ENCODE assay signal across 9 mouse cellular contexts in genomic region chr3:50076979-50077378, GRCm38 (mm10).
DNase-seq lines count a peak whose midpoint lies in the region; ATAC-seq and TF ChIP-seq lines count a peak whose summit lies in the region.
"Had no signal": no experiment of that assay in that cellular context is flagged by ENCODE, and none has a peak within 500 bp of the region (broad histone marks: within the 10 kb centered on the region; RNA-seq: fewer than 3 reads in every experiment).

No protein-coding gene starts in this region.

- no peaks in the 10 kb centered on the region for H3K9me3 ChIP-seq in heart, embryonic 12.5 days (replicated peaks)
- no peaks in the 10 kb centered on the region for H3K9me3 ChIP-seq in MEL (replicated peaks; ENCODE audit: insufficient read depth, low read length)
- H3K9me3 ChIP-seq in neural tube, embryonic 11.5 days (ENCODE audit: control insufficient read depth, low read length): no peaks in the 10 kb centered on the region
- H3K9me3 ChIP-seq: lung, embryonic 15.5 days had no signal

- 19% methylated on average over 7 of the region's 7 CpGs for WGBS in heart, embryonic 12.5 days
- 21% methylated on average over 7 of the region's 7 CpGs for WGBS in neural tube, embryonic 11.5 days

- no peaks in the 10 kb centered on the region for H3K27me3 ChIP-seq in heart, embryonic 12.5 days (replicated peaks)
- no peaks in the 10 kb centered on the region for H3K27me3 ChIP-seq in MEL (ENCODE audit: control insufficient read depth in 1 of 2, insufficient read depth in 2 of 2, low read length in 2 of 2)
- H3K27me3 ChIP-seq in neural tube, embryonic 11.5 days (ENCODE audit: control insufficient read depth, insufficient read depth, low read length): no peaks in the 10 kb centered on the region
- H3K27me3 ChIP-seq: lung, embryonic 15.5 days had no signal

- ATAC-seq in heart, embryonic 12.5 days (ENCODE audit: insufficient number of reproducible peaks, low FRiP score): no peak
- 0 out of 2 replicates have a peak, but pooled peaks have one; percentile 45 for ATAC-seq in neural tube, embryonic 11.5 days (ENCODE audit: insufficient read depth, low FRiP score, low TSS enrichment)

- no peak overlapping the region for H3K4me3 ChIP-seq in heart, embryonic 12.5 days
- no peak overlapping the region for H3K4me3 ChIP-seq in MEL (ENCODE audit: control insufficient read depth in 1 of 2, insufficient read depth in 1 of 2, low read depth in 2 of 2, low read length in 2 of 2)
- H3K4me3 ChIP-seq in neural tube, embryonic 11.5 days (ENCODE audit: low read depth, low read length): no peak overlapping the region
- H3K4me3 ChIP-seq: lung, embryonic 15.5 days had no signal

- H3K9ac ChIP-seq in heart, embryonic 12.5 days: no peak overlapping the region
- H3K9ac ChIP-seq in MEL (ENCODE audit: control insufficient read depth, low read depth, low read length, poor library complexity, severe bottlenecking): no peak overlapping the region
- no peak overlapping the region for H3K9ac ChIP-seq in neural tube, embryonic 11.5 days (ENCODE audit: low read length)
- H3K9ac ChIP-seq: lung, embryonic 15.5 days had no signal

- H3K36me3 ChIP-seq in heart, embryonic 12.5 days: no peaks in the 10 kb centered on the region
- H3K36me3 ChIP-seq in MEL (ENCODE audit: control insufficient read depth in 1 of 2, insufficient read depth in 2 of 2, low read length in 2 of 2): no peaks in the 10 kb centered on the region
- H3K36me3 ChIP-seq in neural tube, embryonic 11.5 days (ENCODE audit: control insufficient read depth, insufficient read depth, low read length): no peaks in the 10 kb centered on the region
- H3K36me3 ChIP-seq: lung, embryonic 15.5 days had no signal

- TF ChIP-seq CTCF in MEL (IDR thresholded peaks at IDR 0.05 in 2 of 3, conservative IDR thresholded peaks at IDR 0.05 in 1 of 3; ENCODE audit: control insufficient read depth in 1 of 3, insufficient read depth in 1 of 3, low read depth in 2 of 3, low read length in 3 of 3, poor library complexity in 1 of 3, severe bottlenecking in 1 of 3): peak in 2 of 3 experiments; percentile 30 to 40; a peak in 3 of 6 replicates

- TF ChIP-seq POLR2A in MEL (IDR thresholded peaks at IDR 0.05; ENCODE audit: control insufficient read depth in 1 of 2, insufficient read depth in 1 of 2, low read depth in 1 of 2, low read length in 2 of 2, poor library complexity in 1 of 2): no peak

- no peak for TF ChIP-seq EP300 in MEL (IDR thresholded peaks at IDR 0.05; ENCODE audit: low read depth in 1 of 2, low read length in 2 of 2)

- no peak overlapping the region for H3K4me2 ChIP-seq in heart, embryonic 12.5 days
- H3K4me2 ChIP-seq in neural tube, embryonic 11.5 days (ENCODE audit: low read depth): no peak overlapping the region
- H3K4me2 ChIP-seq: lung, embryonic 15.5 days had no signal

- no peak overlapping the region for H3K27ac ChIP-seq in heart, embryonic 12.5 days (ENCODE audit: poor library complexity, severe bottlenecking)
- no peak overlapping the region for H3K27ac ChIP-seq in MEL (ENCODE audit: control insufficient read depth, low read depth, low read length)
- no peak overlapping the region for H3K27ac ChIP-seq in neural tube, embryonic 11.5 days (ENCODE audit: low read depth, low read length)
- H3K27ac ChIP-seq: lung, embryonic 15.5 days had no signal

- no peaks in the 10 kb centered on the region for H3K79me2 ChIP-seq in MEL (ENCODE audit: control insufficient read depth, insufficient read depth, low read length, poor library complexity)

- no peaks in the 10 kb centered on the region for H3K4me1 ChIP-seq in heart, embryonic 12.5 days (replicated peaks)
- no peaks in the 10 kb centered on the region for H3K4me1 ChIP-seq in MEL (ENCODE audit: control insufficient read depth in 1 of 2, insufficient read depth in 2 of 2, low read length in 2 of 2)
- no peaks in the 10 kb centered on the region for H3K4me1 ChIP-seq in neural tube, embryonic 11.5 days (ENCODE audit: control insufficient read depth, insufficient read depth, low read length)
- H3K4me1 ChIP-seq: lung, embryonic 15.5 days had no signal

- peak; percentile 86 for DNase-seq in heart, adult 11 months
- DNase-seq in MEL (ENCODE audit: low read depth, low spot score): peak; percentile 43
- peak; percentile 47 to 73 for DNase-seq in cerebellum, postnatal 25 days
- peak; percentile 7 to 34 for DNase-seq in heart, adult 9 months (ENCODE audit: low spot score in 2 of 2)
- peak; percentile 44 to 68 for DNase-seq in left cerebral cortex, adult 18-20 months (ENCODE audit: low spot score in 2 of 2)
- peak; percentile 64 for DNase-seq in neural tube, embryonic 11.5 days (ENCODE audit: low spot score)
- peak; percentile 4 for DNase-seq in yolk sac, embryonic 10.5 days (ENCODE audit: low spot score)

- peak; percentile 32 for TF ChIP-seq RAD21 in MEL (IDR thresholded peaks at IDR 0.05; ENCODE audit: low read depth, low read length)

TF ChIP-seq in MEL, 35 proteins besides CTCF, POLR2A, EP300 and RAD21:
- no peak for TF ChIP-seq CHD1 (IDR thresholded peaks at IDR 0.05; ENCODE audit: low read depth, low read length)
- peak; percentile 33 for TF ChIP-seq SMC3 (IDR thresholded peaks at IDR 0.05; ENCODE audit: low read depth, low read length)
- peak; percentile 16; the same call in 1 of the 2 replicates for TF ChIP-seq ZC3H11A (IDR thresholded peaks at IDR 0.05; ENCODE audit: low read depth, low read length)
- no peak for TF ChIP-seq ZMIZ1 (IDR thresholded peaks at IDR 0.05; ENCODE audit: low read depth, low read length)

Comparison
In these comparisons a context has a peak if more than half of its experiments do, and no peak if none do; other contexts are left out.
1. DNase-seq: peak in every context shown above with its lines; median percentile 86 in heart, adult 11 months; 64 in neural tube, embryonic 11.5 days; 60 in cerebellum, postnatal 25 days; 56 in left cerebral cortex, adult 18-20 months; 43 in MEL; 20 in heart, adult 9 months; 4 in yolk sac, embryonic 10.5 days.